Mouse (Mus musculus) neutrophil, adult 65 days (primary cell): Measurements from ENCODE around the gene Snrpb. TPM values are rescaled to one million over a fixed set of nuclear protein-coding genes. Genes with fewer than 3 reads are reported as not detected.

Source experiments
- total RNA-seq: library from RNA; stranded (reverse); gene quantifications from 2 replicates; pipeline ENCODE4 v1.2.4, GENCODE M21; 2023

The Snrpb gene
- total RNA-seq, result 116 and 127 TPM in 2 replicates

GRCm38 (mm10) chr2:130178706-130179506, at the start of gene Snrpb:
Gene Snrpb (minus strand): TSS chr2:130179403.

GRCm38 (mm10) chr2:130194894-130195293, 15.7 kb upstream of the Snrpb start, which contains the start of gene Tmc2:
Gene Tmc2 (plus strand): TSS chr2:130195194.

Other genes with a start within 250 kb of the Snrpb start
- gene Tgm3, start 167.1 kb downstream of the Snrpb start, total RNA-seq, result 6.6 and 7.1 TPM in 2 replicates
- not detected in 2 replicates for gene Tgm6, start 67.0 kb downstream of the Snrpb start, total RNA-seq
- gene Tmc2, start 15.8 kb upstream of the Snrpb start, total RNA-seq, result not detected in 2 replicates
- 52.8 and 95.3 TPM in 2 replicates for gene Nop56, start 95.0 kb upstream of the Snrpb start, total RNA-seq
- gene Idh3b, start 105.1 kb upstream of the Snrpb start, total RNA-seq, result 38.7 and 50.2 TPM in 2 replicates
- not detected in 2 replicates for gene Ebf4, start 115.8 kb upstream of the Snrpb start, total RNA-seq
- 0.25 and 0.66 TPM in 2 replicates for gene Cpxm1, start 218.2 kb upstream of the Snrpb start, total RNA-seq
- gene Gm28372, start 225.8 kb upstream of the Snrpb start, total RNA-seq, result not detected in 2 replicates
- gene 1700020A23Rik, start 225.9 kb upstream of the Snrpb start, total RNA-seq, result not detected in 2 replicates
- not detected in 2 replicates for gene Tmem239, start 227.1 kb upstream of the Snrpb start, total RNA-seq
- 53.6 and 89.6 TPM in 2 replicates for gene Vps16, start 244.9 kb upstream of the Snrpb start, total RNA-seq
- 14.1 and 17.0 TPM in 2 replicates for gene Pced1a, start 245.3 kb upstream of the Snrpb start, total RNA-seq